Mouse (Mus musculus) lung, embryonic 16.5 days (tissue): ENCODE data around the gene Mrpl46. TPM values are rescaled to one million over a fixed set of nuclear protein-coding genes. Genes with fewer than 3 reads are reported as not detected.

Experiments used
- ATAC-seq: fragments of 200-750 bp; cut with Nextera tagmentation; 2 replicates; pipeline ENCODE4 v1.8.0; 2017; ENCODE audit warnings: low read depth, mild to moderate bottlenecking, moderate library complexity
- H3K27ac ChIP-seq: fragments of 300-500 bp; sonication (generic); 2 replicates; pipeline ENCODE4 v1.5.1; 2014; ENCODE audit warnings: mild to moderate bottlenecking, control low read depth, low read length
- H3K27me3 ChIP-seq: fragments of 300-500 bp; sonication (generic); 2 replicates; pipeline ENCODE4 v1.6.1; 2014; ENCODE audit warnings: low read depth, low read length, mixed read lengths; ENCODE audit not compliant: control insufficient read depth, insufficient read depth
- H3K36me3 ChIP-seq: fragments of 300-500 bp; sonication (generic); 2 replicates; pipeline ENCODE4 v1.6.1; 2014; ENCODE audit warnings: low read length; ENCODE audit not compliant: control insufficient read depth, insufficient read depth
- H3K4me1 ChIP-seq: fragments of 300-500 bp; sonication (generic); replicated peaks from 2 replicates; pipeline ENCODE4 v1.6.1; 2014; ENCODE audit warnings: low read length, mixed read lengths; ENCODE audit not compliant: control insufficient read depth, insufficient read depth
- H3K4me2 ChIP-seq: fragments of 300-500 bp; sonication (generic); 2 replicates; pipeline ENCODE4 v1.6.1; 2014; ENCODE audit warnings: low read depth, low read length, control low read depth
- H3K4me3 ChIP-seq: fragments of 300-500 bp; sonication (generic); 2 replicates; pipeline ENCODE4 v1.5.1; 2014; ENCODE audit warnings: mild to moderate bottlenecking, low read length, control low read depth
- H3K9ac ChIP-seq: fragments of 300-500 bp; sonication (generic); 2 replicates; pipeline ENCODE4 v1.6.1; 2014; ENCODE audit warnings: low read length, control low read depth
- H3K9me3 ChIP-seq: fragments of 300-500 bp; sonication (generic); 2 replicates; pipeline ENCODE4 v1.6.1; 2016; ENCODE audit warnings: low read length; ENCODE audit not compliant: control insufficient read depth
- WGBS: fragments of 180-500 bp; shearing (Covaris S2); extraction: QIAGEN DNeasy Blood & Tissue Kit; methylation state at CpG from one replicate; pipeline ENCODE4 v1.1.7; 2014; 5-methylcytosine and 5-hydroxymethylcytosine counted together
- polyA plus RNA-seq: library from polyadenylated mRNA; unstranded; fragments of >200 nt; fragmentation: Nextera tagmentation; extraction: Ambion mirVana; gene quantifications from 2 replicates; pipeline ENCODE4 v1.2.1, GENCODE M21; 2015

Mrpl46 gene
- polyA plus RNA-seq, 1 experiment from 2014 or later, result 60.1 TPM

GRCm38 (mm10) chr7:78778741-78779140, 4.6 kb downstream of the Mrpl46 start:
- H3K4me3 ChIP-seq, result no peak overlapping the region
- peaks cover 26% of the 10 kb centered on the region for H3K36me3 ChIP-seq
- H3K4me1 ChIP-seq, result peaks cover 6% of the 10 kb centered on the region
- no peaks in the 10 kb centered on the region for H3K9me3 ChIP-seq
- no peak overlapping the region for H3K27ac ChIP-seq
- 75% methylated on average over 5 of the region's 5 CpGs for WGBS
- no peak overlapping the region for H3K9ac ChIP-seq
- no peak for ATAC-seq
- no peak overlapping the region for H3K4me2 ChIP-seq
- H3K27me3 ChIP-seq, result no peaks in the 10 kb centered on the region

GRCm38 (mm10) chr7:78770936-78771335, 12.4 kb downstream of the Mrpl46 start:
- 86% methylated on average over 5 of the region's 5 CpGs for WGBS
- Histone ChIP-seq H3K27ac (no peak overlapping the region), H3K27me3 (no peaks in the 10 kb centered on the region), H3K4me3 (no peak overlapping the region), H3K9me3 (no peaks in the 10 kb centered on the region), H3K9ac (no peak overlapping the region), H3K4me2 (no peak overlapping the region), H3K36me3 (peaks cover 12% of the 10 kb centered on the region), H3K4me1 (peaks cover 3% of the 10 kb centered on the region; the same call in 1 of the 2 replicates)
- no peak for ATAC-seq

GRCm38 (mm10) chr7:78769075-78769652, 14.2 kb downstream of the Mrpl46 start:
- Histone ChIP-seq H3K4me1 (peaks cover 3% of the 10 kb centered on the region; the same call in 1 of the 2 replicates), H3K27ac (peak overlapping the region; percentile 26; the same call in 1 of the 2 replicates), H3K9ac (no peak overlapping the region), H3K36me3 (no peaks in the 10 kb centered on the region; the same call in 1 of the 2 replicates), H3K9me3 (no peaks in the 10 kb centered on the region), H3K4me3 (no peak overlapping the region), H3K4me2 (no peak overlapping the region), H3K27me3 (no peaks in the 10 kb centered on the region)
- WGBS, result 17% methylated on average over 7 of the region's 7 CpGs
- peak; percentile 70 for ATAC-seq

GRCm38 (mm10) chr7:78767929-78768531, 15.3 kb downstream of the Mrpl46 start:
- no peak for ATAC-seq
- H3K4me3 ChIP-seq, result no peak overlapping the region
- H3K27me3 ChIP-seq, result no peaks in the 10 kb centered on the region
- H3K27ac ChIP-seq, result no peak overlapping the region
- no peak overlapping the region for H3K4me2 ChIP-seq
- WGBS, result 87% methylated on average over 12 of the region's 12 CpGs
- H3K9ac ChIP-seq, result no peak overlapping the region
- no peaks in the 10 kb centered on the region for H3K9me3 ChIP-seq
- no peaks in the 10 kb centered on the region for H3K36me3 ChIP-seq
- H3K4me1 ChIP-seq, result peaks cover 3% of the 10 kb centered on the region; the same call in 1 of the 2 replicates

GRCm38 (mm10) chr7:78766019-78766683, 17.2 kb downstream of the Mrpl46 start:
- H3K9me3 ChIP-seq, result no peaks in the 10 kb centered on the region
- peaks cover 3% of the 10 kb centered on the region; the same call in 1 of the 2 replicates for H3K4me1 ChIP-seq
- H3K9ac ChIP-seq, result no peak overlapping the region
- H3K4me3 ChIP-seq, result no peak overlapping the region
- H3K4me2 ChIP-seq, result no peak overlapping the region
- ATAC-seq, result peak; percentile 58
- H3K27me3 ChIP-seq, result no peaks in the 10 kb centered on the region
- WGBS, result 22% methylated on average over 18 of the region's 18 CpGs
- H3K27ac ChIP-seq, result no peak overlapping the region
- H3K36me3 ChIP-seq, result no peaks in the 10 kb centered on the region

- Histone ChIP-seq H3K36me3 (no peaks in the 10 kb centered on the region), H3K4me2 (no peak overlapping the region), H3K9ac (no peak overlapping the region), H3K4me1 (peaks cover 3% of the 10 kb centered on the region; the same call in 1 of the 2 replicates), H3K4me3 (no peak overlapping the region), H3K9me3 (no peaks in the 10 kb centered on the region), H3K27me3 (no peaks in the 10 kb centered on the region), H3K27ac (no peak overlapping the region)
- 68% methylated on average over 5 of the region's 5 CpGs for WGBS
- no peak for ATAC-seq
Observed at GRCm38 (mm10) chr7:78765215-78765631, 18.1 kb downstream of the Mrpl46 start.

GRCm38 (mm10) chr7:78763801-78764200, 19.5 kb downstream of the Mrpl46 start:
- Histone ChIP-seq H3K4me3 (no peak overlapping the region), H3K27ac (no peak overlapping the region), H3K4me2 (no peak overlapping the region), H3K4me1 (no peaks in the 10 kb centered on the region), H3K9ac (no peak overlapping the region), H3K36me3 (no peaks in the 10 kb centered on the region), H3K9me3 (no peaks in the 10 kb centered on the region), H3K27me3 (no peaks in the 10 kb centered on the region)
- no peak for ATAC-seq
- WGBS, result 84% methylated on average over 3 of the region's 3 CpGs

- H3K27me3 ChIP-seq, result no peaks in the 10 kb centered on the region
- ATAC-seq, result no peak
- 62% methylated on average over 8 of the region's 8 CpGs for WGBS
- no peak overlapping the region for H3K4me3 ChIP-seq
- no peak overlapping the region for H3K9ac ChIP-seq
- H3K36me3 ChIP-seq, result no peaks in the 10 kb centered on the region
- no peak overlapping the region for H3K27ac ChIP-seq
- no peaks in the 10 kb centered on the region for H3K4me1 ChIP-seq
- H3K9me3 ChIP-seq, result no peaks in the 10 kb centered on the region
- H3K4me2 ChIP-seq, result no peak overlapping the region
Observed at GRCm38 (mm10) chr7:78754458-78755000, 28.8 kb downstream of the Mrpl46 start.

GRCm38 (mm10) chr7:78753752-78754457, 29.4 kb downstream of the Mrpl46 start:
- H3K27ac ChIP-seq, result no peak overlapping the region
- no peak for ATAC-seq
- 77% methylated on average over 7 of the region's 7 CpGs for WGBS

More at GRCm38 (mm10) chr7:78753752-78754457, 29.4 kb downstream of the Mrpl46 start:
- H3K9ac ChIP-seq, result no peak overlapping the region
- H3K9me3 ChIP-seq, result no peaks in the 10 kb centered on the region
- no peak overlapping the region for H3K4me3 ChIP-seq
- no peaks in the 10 kb centered on the region for H3K27me3 ChIP-seq
- H3K4me2 ChIP-seq, result no peak overlapping the region
- H3K36me3 ChIP-seq, result no peaks in the 10 kb centered on the region
- H3K4me1 ChIP-seq, result no peaks in the 10 kb centered on the region
